Mouse (Mus musculus) spleen, adult 2 months (tissue): ENCODE results near the gene Umodl1.
A peak's percentile ranks its signal among the peaks of the same experiment; 100 is the strongest.

Source experiments
- CTCF ChIP-seq: fragments of 200-500 bp; IDR thresholded peaks from 2 replicates; pipeline ENCODE4 v1.5.1; 2011; ENCODE audit warnings: mild to moderate bottlenecking, inconsistent platforms; ENCODE audit not compliant: insufficient read depth, insufficient read length, insufficient replicate concordance; ENCODE audit errors: extremely low read depth
- POLR2A ChIP-seq: fragments of 200-500 bp; IDR thresholded peaks from 2 replicates; pipeline ENCODE4 v1.6.1; 2011; ENCODE audit warnings: low read depth, low read length, inconsistent platforms

GRCm38 (mm10) chr17:31057151-31057890 lies 102.9 kb downstream of the Umodl1 start, which contains the start of gene Abcg1:
- no peak for TF ChIP-seq CTCF
- peak; percentile 53 for TF ChIP-seq POLR2A
